In genomic region chr10:108378062-108378461, GRCm38 (mm10) we compare ENCODE assay signal across 22 mouse cellular contexts. TPM values are rescaled to one million over a fixed set of nuclear protein-coding genes. Genes with fewer than 3 reads are reported as not detected.
DNase-seq lines count a peak whose midpoint lies in the region; ATAC-seq and TF ChIP-seq lines count a peak whose summit lies in the region.
"Had no signal": no experiment of that assay in that cellular context is flagged by ENCODE, and none has a peak within 500 bp of the region (broad histone marks: within the 10 kb centered on the region; RNA-seq: fewer than 3 reads in every experiment).

No protein-coding gene starts in this region.

- ATAC-seq in heart, embryonic 11.5 days (replicated peaks; ENCODE audit: insufficient number of reproducible peaks, low FRiP score, low TSS enrichment), result no peak
- ATAC-seq: CD4-positive, CD25-positive, alpha-beta regulatory T cell, adult 4 months; forebrain, embryonic 15.5 days; intestine, embryonic 16.5 days had no signal

- 57% methylated on average over 6 of the region's 6 CpGs for WGBS in heart, embryonic 11.5 days (ENCODE audit: insufficient replicate concordance)
- WGBS in hindbrain, embryonic 10.5 days, result 90% methylated on average over 6 of the region's 6 CpGs

- peak overlapping the region; percentile 50; the same call in 1 of the 2 replicates for H3K27ac ChIP-seq in heart, embryonic 11.5 days (ENCODE audit: low read depth, low read length)
- peak overlapping the region; percentile 94 for H3K27ac ChIP-seq in embryonic fibroblast, embryonic 13.5 days (ENCODE audit: insufficient read depth, low read length)
- no peak overlapping the region for H3K27ac ChIP-seq in hindbrain, embryonic 10.5 days
- H3K27ac ChIP-seq: embryonic facial prominence, embryonic 15.5 days; forebrain, embryonic 15.5 days; hindbrain, embryonic 14.5 days had no signal

- no peaks in the 10 kb centered on the region for H3K9me3 ChIP-seq in heart, embryonic 11.5 days (replicated peaks; ENCODE audit: control insufficient read depth, low read length)
- peaks cover 8% of the 10 kb centered on the region; the same call in 1 of the 2 replicates for H3K9me3 ChIP-seq in hindbrain, embryonic 10.5 days
- H3K9me3 ChIP-seq: embryonic facial prominence, embryonic 15.5 days; forebrain, embryonic 15.5 days; G1E had no signal

- peaks cover 3% of the 10 kb centered on the region; the same call in 1 of the 2 replicates for H3K36me3 ChIP-seq in heart, embryonic 11.5 days (ENCODE audit: control insufficient read depth, insufficient read depth, low read length)
- H3K36me3 ChIP-seq in hindbrain, embryonic 10.5 days, result peaks cover 34% of the 10 kb centered on the region
- H3K36me3 ChIP-seq: embryonic facial prominence, embryonic 15.5 days; forebrain, embryonic 15.5 days had no signal

- H3K27me3 ChIP-seq in heart, embryonic 11.5 days (ENCODE audit: control insufficient read depth, insufficient read depth, low read length), result no peaks in the 10 kb centered on the region
- no peaks in the 10 kb centered on the region for H3K27me3 ChIP-seq in hindbrain, embryonic 10.5 days (ENCODE audit: insufficient read depth, poor library complexity, severe bottlenecking)
- H3K27me3 ChIP-seq: embryonic facial prominence, embryonic 15.5 days; forebrain, embryonic 15.5 days had no signal

- no peak overlapping the region for H3K9ac ChIP-seq in heart, embryonic 11.5 days (ENCODE audit: low read depth, low read length)
- H3K9ac ChIP-seq: embryonic facial prominence, embryonic 15.5 days; forebrain, embryonic 15.5 days; hindbrain, embryonic 14.5 days had no signal

- TF ChIP-seq CTCF in embryonic fibroblast, embryonic 13.5 days (IDR thresholded peaks at IDR 0.05; ENCODE audit: borderline replicate concordance, insufficient read depth, low read length), result no peak

- DNase-seq in heart, postnatal 25 days (ENCODE audit: low spot score), result no peak
- DNase-seq in 3134 (ENCODE audit: extremely low read depth, insufficient read length, low spot score), result peak; percentile 70
- peak; percentile 77 for DNase-seq in Muller cell, postnatal 12 days (ENCODE audit: inconsistent ontology term)
- no peak for DNase-seq in hindbrain, embryonic 10.5 days (ENCODE audit: low spot score)
- DNase-seq in layer of hippocampus, adult 9-11 months, result no peak
- DNase-seq: adrenal gland, adult 2 months; adrenal gland, postnatal 25 days; B cell, adult 2 months; cerebellum, adult 8-10 months; cerebellum, postnatal 14 days; embryo, embryonic 11 days; gastrocnemius, postnatal 14 days; heart, postnatal 10 days had no signal

- no peak overlapping the region for H3K4me2 ChIP-seq in heart, embryonic 11.5 days
- H3K4me2 ChIP-seq: embryonic facial prominence, embryonic 15.5 days; forebrain, embryonic 15.5 days; hindbrain, embryonic 14.5 days had no signal

- H3K4me3 ChIP-seq in heart, embryonic 11.5 days (ENCODE audit: low read depth, low read length), result no peak overlapping the region
- H3K4me3 ChIP-seq in embryonic fibroblast, embryonic 13.5 days (ENCODE audit: insufficient read depth, low read length), result no peak overlapping the region
- no peak overlapping the region for H3K4me3 ChIP-seq in hindbrain, embryonic 10.5 days
- H3K4me3 ChIP-seq: embryonic facial prominence, embryonic 15.5 days; forebrain, embryonic 15.5 days had no signal

- no peak; the same call in 1 of the 2 replicates for TF ChIP-seq POLR2A in embryonic fibroblast, embryonic 13.5 days (IDR thresholded peaks at IDR 0.05; ENCODE audit: low read depth, low read length)

- intact Hi-C loops in heart, postnatal 25 days (cut with DNase I), result no loop called here

- H3K4me1 ChIP-seq in heart, embryonic 11.5 days (ENCODE audit: control insufficient read depth, insufficient read depth, low read length), result peaks cover 12% of the 10 kb centered on the region
- peaks cover 10% of the 10 kb centered on the region for H3K4me1 ChIP-seq in embryonic fibroblast, embryonic 13.5 days (ENCODE audit: control insufficient read depth, insufficient read depth, low read length)
- no peaks in the 10 kb centered on the region for H3K4me1 ChIP-seq in hindbrain, embryonic 10.5 days (replicated peaks)
- H3K4me1 ChIP-seq: forebrain, embryonic 15.5 days had no signal

RNA-seq across cellular contexts. Expression of gene Pawr, which starts 46.1 kb away (rescaled TPM):
- polyA plus RNA-seq in heart, embryonic 11.5 days (2014; fragmentation: Nextera tagmentation; extraction: Ambion mirVana), result 16.8 and 18.7 TPM in 2 replicates
- 1 to 10 TPM; 3.0 to 3.2 TPM for total RNA-seq in heart, postnatal 25 days (2021)
- 46.2 and 51.2 TPM in 2 replicates for polyA plus RNA-seq in embryonic fibroblast, embryonic 13.5 days (2011; ENCODE audit: insufficient read length, low read depth, missing spikeins)
- 10.5 and 11.0 TPM in 2 replicates for polyA plus RNA-seq in hindbrain, embryonic 10.5 days (2016; fragmentation: Nextera tagmentation; extraction: Ambion mirVana)
- total RNA-seq: common myeloid progenitor, adult 5-6 weeks had no signal
- polyA plus RNA-seq: CD4-positive, CD25-positive, alpha-beta regulatory T cell, adult 4 months had no signal

Comparison
In these comparisons a context has a peak if more than half of its experiments do, and no peak if none do; other contexts are left out.
1. DNase-seq: peak in 3134 (single experiment) and Muller cell, postnatal 12 days (single experiment); none in heart, postnatal 25 days (single experiment), hindbrain, embryonic 10.5 days (single experiment) and layer of hippocampus, adult 9-11 months (single experiment).